In the genomic region with DNA sequence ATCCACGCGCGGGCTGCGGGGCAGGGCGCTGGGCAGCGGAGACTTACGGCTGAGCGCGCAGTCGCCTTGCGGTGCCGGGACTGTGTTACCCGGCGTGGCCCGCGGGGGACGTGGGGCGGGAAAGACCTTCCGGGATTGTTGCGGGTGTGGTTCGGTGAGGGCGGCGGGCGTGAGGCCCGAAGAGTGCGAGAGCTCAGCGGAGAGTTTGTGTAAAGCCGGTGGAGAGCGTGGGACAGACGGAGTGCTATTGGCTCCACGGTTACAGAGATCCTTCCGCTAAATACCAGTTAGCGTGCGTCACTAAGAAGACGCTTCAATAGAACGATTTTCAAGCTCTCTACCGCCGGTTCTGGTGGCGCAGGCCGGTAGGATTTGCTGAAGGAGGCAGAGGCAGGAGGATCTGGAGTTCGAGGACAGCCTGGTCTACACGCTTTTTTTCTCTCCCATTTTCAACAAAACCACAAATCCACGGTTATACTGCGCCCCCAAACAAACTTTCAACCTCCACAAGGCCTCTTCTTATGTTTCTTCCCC, we compare ENCODE assay signal across 8 mouse cellular contexts. TPM values are rescaled to one million over a fixed set of nuclear protein-coding genes. Genes with fewer than 3 reads are reported as not detected.
DNase-seq lines count a peak whose midpoint lies in the region.

No protein-coding gene starts in this region.

- H3K9me3 ChIP-seq in megakaryocyte, embryonic 14.5 days = no peaks in the 10 kb centered on the region

- H3K4me1 ChIP-seq in megakaryocyte, embryonic 14.5 days = peaks cover 62% of the 10 kb centered on the region

- peaks cover 4% of the 10 kb centered on the region for H3K36me3 ChIP-seq in megakaryocyte, embryonic 14.5 days (replicated peaks; ENCODE audit: low read length)

- no peaks in the 10 kb centered on the region for H3K27me3 ChIP-seq in megakaryocyte, embryonic 14.5 days (replicated peaks)

- H3K4me3 ChIP-seq in megakaryocyte, embryonic 14.5 days (replicated peaks) = peak overlapping the region; percentile 99

- DNase-seq in adrenal gland, adult (ENCODE audit: inconsistent age in 2 of 2, low spot score in 1 of 2) = peak; percentile 93 to 98
- DNase-seq in embryo, embryonic 10 days (ENCODE audit: low spot score) = peak; percentile 95
- DNase-seq in gastrocnemius, postnatal 10 days = peak; percentile 80
- peak; percentile 99 for DNase-seq in induced T-regulatory cell, adult 2 months (ENCODE audit: low read depth)
- DNase-seq in left cerebral cortex, adult 9 months (ENCODE audit: low spot score in 2 of 2) = peak; percentile 87 to 96
- peak; percentile 94 to 96 for DNase-seq in right cerebral cortex, adult 2 months (ENCODE audit: low spot score in 2 of 2)
- peak; percentile 66 for DNase-seq in urinary bladder, postnatal 10 days (ENCODE audit: low spot score)

RNA-seq across cellular contexts. Expression of gene Klrb1b, which starts 16.9 kb away (rescaled TPM):
- not detected for total RNA-seq in gastrocnemius, postnatal 10 days (2021)
- polyA plus RNA-seq in megakaryocyte, embryonic 14.5 days (2012; ENCODE audit: insufficient read depth, low replicate concordance) = not detected in 2 replicates

RNA-seq across cellular contexts. Expression of gene Gm44511, which starts 16.9 kb away (rescaled TPM):
- not detected for total RNA-seq in gastrocnemius, postnatal 10 days (2021)
- not detected in 2 replicates for polyA plus RNA-seq in megakaryocyte, embryonic 14.5 days (2012; ENCODE audit: insufficient read depth, low replicate concordance)

RNA-seq across cellular contexts. Expression of gene Clec2i, which starts 44.4 kb away (rescaled TPM):
- total RNA-seq in gastrocnemius, postnatal 10 days (2021) = under 1 TPM in 1 of 2 experiments, not detected in 1; 0.16 TPM
- not detected in 2 replicates for polyA plus RNA-seq in megakaryocyte, embryonic 14.5 days (2012; ENCODE audit: insufficient read depth, low replicate concordance)

RNA-seq across cellular contexts. Expression of gene BC035044, which starts 47.9 kb away (rescaled TPM):
- total RNA-seq in gastrocnemius, postnatal 10 days (2021) = under 1 TPM; 0.14 to 0.54 TPM
- 0.43 TPM in 1 of 2 replicates, not detected in the other for polyA plus RNA-seq in megakaryocyte, embryonic 14.5 days (2012; ENCODE audit: insufficient read depth, low replicate concordance)

RNA-seq across cellular contexts. Expression of gene Klrb1c, which starts 54.0 kb away (rescaled TPM):
- total RNA-seq in gastrocnemius, postnatal 10 days (2021) = under 1 TPM in 1 of 2 experiments, not detected in 1; 0.14 TPM
- polyA plus RNA-seq in megakaryocyte, embryonic 14.5 days (2012; ENCODE audit: insufficient read depth, low replicate concordance) = not detected in 2 replicates

Comparison
In these comparisons a context has a peak if more than half of its experiments do, and no peak if none do; other contexts are left out.
1. Peak in every context shown above with its lines: DNase-seq and H3K4me3 ChIP-seq.